Mouse (Mus musculus): ENCODE results near the gene Mcf2l. TPM values are rescaled to one million over a fixed set of nuclear protein-coding genes. Genes with fewer than 3 reads are reported as not detected.

The Mcf2l gene
- total RNA-seq, 2 experiments from 2014 or later, result 224 to 268 TPM

- DNase-seq, result no peak
These were observed 77.5 kb downstream of the Mcf2l start for GRCm38 (mm10) chr8:12951051-12951630.

- DNase-seq, result no peak
These were observed 79.1 kb downstream of the Mcf2l start for GRCm38 (mm10) chr8:12952699-12953098.

DNA sequence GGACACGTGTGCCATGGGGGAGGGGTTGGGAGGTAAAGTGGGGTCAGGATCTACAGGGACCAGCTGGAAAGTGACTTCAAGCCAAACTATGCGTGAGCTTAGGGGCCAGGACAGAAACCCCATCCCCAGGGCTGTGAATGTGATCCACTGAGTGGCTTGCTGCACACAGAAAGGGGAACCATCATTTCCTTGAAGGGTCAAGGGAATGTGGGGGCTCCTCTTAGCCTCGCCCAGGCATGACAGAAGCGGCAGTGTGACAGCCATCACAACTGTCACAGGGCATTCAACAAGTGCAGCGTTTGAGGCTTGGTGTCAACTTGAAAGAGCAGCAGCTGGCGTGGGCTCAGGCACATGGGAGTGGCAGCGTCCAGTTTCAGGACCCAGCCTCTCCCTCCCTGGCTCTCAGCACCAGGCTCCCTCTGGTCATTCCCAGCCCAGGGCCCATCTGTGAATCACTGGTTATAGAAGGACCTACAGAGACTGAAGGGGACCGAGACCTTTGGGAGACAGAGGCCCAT is 81.8 kb downstream of the Mcf2l start:
- DNase-seq, result no peak

DNA sequence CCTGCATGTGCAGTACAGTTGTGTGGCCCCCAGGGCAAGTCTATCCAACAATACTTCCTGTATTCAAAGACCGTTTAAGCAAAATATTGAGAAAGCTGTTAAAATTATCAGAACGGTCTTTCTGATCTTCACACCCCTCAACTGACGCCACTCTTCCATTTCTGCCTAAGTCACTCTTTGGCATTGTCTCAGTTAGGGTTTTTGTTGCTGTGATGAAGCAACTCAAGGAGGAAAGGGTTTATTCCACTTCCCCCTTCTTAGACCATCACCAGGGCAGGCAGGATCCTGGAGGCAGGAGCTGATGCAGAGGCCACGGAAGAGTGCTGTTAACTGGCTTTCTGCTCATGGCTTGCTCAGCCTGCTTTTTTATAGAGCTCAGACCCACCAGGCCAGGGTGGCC is 82.3 kb downstream of the Mcf2l start:
- DNase-seq, result no peak

DNA sequence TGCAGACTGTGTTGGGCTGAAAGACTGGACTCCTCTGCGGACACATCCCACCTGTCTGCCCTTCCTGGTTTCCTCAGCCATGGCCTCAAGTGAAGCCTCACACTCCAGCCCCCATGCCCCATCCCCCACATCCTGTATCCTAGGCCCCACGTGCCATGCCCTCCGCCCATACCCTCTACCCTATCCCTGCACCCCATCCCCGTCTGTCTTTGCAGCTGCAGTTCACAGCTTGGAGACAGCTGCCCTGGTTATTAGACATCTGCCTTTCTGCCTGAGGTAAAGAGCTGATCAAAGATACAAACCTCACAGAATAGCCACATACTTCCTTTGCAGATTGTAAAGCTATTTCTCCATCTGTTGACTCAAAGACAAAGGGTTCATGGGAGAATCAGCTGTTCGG is 83.3 kb downstream of the Mcf2l start:
- no peak for DNase-seq

- DNase-seq, result no peak
These were observed 83.8 kb downstream of the Mcf2l start for GRCm38 (mm10) chr8:12957419-12957818.

DNA sequence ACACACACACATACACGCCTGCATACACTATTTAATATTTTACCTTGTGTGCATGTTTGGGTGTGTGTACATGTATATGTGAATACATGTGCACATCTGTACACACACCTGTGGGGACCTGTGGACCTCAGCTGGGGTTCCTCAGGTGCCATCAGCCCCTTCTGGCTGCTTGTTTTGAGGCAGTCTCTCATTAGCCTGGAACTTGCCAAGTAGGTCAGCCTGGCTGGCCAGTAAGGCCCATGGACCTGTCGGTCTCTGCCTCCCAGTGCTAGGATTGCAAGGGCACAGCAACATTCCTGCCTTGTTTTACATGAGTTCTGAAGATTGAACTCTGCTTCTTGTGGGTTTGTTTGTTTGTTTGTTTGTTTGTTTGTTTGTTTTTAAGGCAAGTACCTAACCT is 87.0 kb downstream of the Mcf2l start:
- DNase-seq, result no peak

GRCm38 (mm10) chr8:12961211-12961610 is 87.6 kb downstream of the Mcf2l start:
- no peak for DNase-seq

- DNase-seq, result no peak
These were observed 88.4 kb downstream of the Mcf2l start for GRCm38 (mm10) chr8:12961821-12962534.

DNA sequence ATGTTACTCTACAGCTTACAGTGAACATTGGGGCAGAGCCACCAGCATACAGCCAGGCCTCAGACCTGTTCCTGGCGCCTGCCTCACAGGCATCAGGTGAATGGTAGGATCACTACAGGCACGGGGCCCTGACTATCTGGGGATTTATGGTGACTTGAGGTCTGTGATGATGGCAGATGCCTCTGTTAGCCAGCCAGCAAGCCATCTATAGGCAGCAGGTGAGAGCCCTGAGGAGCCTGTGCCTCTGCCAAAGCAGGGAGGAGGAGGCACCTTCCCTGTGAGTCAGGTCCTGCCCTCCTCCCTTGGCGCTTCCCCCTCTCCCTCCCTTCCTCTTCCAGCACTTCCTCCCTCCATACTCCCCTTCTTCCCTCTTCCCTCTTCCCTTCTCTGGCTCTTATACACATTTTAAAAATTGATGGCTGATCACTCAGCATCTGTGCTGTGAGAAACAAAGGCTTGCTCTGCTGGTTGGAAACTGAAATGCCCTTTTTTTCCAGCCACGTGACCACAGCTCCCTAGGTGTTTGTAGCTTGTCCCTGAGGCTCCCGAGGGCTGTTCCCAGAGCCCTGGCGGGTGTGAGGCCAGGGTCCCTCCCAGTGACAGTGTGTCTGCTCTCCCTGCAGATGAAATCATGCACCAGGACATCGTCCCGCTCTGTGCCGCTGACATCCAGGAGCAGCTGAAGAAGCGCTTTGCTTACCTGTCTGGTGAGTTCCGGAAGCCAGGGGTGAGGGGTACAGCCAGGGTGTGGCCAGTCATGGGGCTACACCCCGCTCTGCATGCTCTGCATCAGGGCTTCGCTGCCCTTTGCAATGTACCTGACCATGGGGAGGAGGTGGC is 89.2 kb downstream of the Mcf2l start:
- DNase-seq, result no peak

DNA sequence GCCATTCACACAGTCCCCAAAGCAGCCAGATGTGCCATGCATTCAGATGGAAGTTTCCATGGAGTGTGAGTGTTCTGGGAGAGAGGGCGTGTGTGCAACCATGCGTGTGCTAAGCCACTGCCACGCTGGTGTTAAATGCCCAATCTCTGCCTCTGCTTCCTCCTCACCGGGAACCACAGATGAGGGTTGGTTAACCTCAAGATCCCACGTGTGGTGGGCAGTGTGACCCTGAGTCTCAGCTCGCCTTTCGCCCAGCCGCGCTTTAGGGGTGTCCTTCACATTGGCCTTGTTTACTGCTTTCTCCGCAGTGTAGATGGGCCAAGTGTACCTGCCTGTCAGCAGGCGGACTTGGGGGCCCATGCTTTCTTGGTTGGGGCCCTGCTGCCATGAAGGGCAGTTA is 102.7 kb downstream of the Mcf2l start:
- no peak for DNase-seq

GRCm38 (mm10) chr8:12976723-12977122 is 103.1 kb downstream of the Mcf2l start:
- DNase-seq, result no peak

DNA sequence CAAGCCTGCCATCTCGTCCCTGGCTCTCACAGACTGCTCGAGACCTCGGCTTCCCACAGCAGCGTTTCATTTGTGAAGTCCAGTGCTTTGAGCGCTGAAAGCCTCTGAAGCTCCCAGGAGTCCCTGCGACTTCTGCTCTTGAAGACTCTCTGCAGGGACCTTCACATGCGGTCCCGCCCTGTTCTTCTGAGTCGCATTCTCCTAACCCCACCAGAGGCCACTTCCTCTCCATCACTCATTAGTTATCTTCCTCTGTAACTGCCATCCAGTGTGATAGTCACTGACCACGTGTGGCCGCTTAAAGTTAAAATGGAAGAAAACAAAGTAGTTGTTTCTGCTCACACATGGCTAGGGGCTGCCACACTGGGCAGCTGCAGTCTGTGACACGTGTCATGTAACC is 103.7 kb downstream of the Mcf2l start:
- no peak for DNase-seq

GRCm38 (mm10) chr8:12978308-12978707 is 104.7 kb downstream of the Mcf2l start:
- no peak for DNase-seq

DNA sequence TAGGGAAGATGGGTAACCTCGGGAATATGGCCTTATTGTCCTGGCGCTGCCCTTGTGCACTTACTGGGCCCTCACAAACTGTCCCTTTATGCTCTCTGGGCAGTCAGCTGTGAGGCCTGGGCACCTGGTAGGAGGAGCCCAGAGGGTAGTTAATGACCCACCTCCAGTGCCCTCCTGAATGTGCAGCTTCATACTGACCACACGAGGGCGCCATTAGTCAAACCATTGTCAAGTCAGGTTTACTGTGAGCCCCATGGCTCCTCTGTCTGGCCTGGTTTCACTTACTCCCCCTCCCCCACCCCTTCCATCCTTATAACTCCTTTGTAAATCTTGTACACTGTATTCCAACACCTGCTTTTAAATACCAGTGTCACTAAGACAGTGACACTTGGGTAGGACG is 105.1 kb downstream of the Mcf2l start:
- DNase-seq, result no peak

- DNase-seq, result peak; percentile 84 to 89
These were observed 110.3 kb downstream of the Mcf2l start for GRCm38 (mm10) chr8:12983681-12984467.

DNA sequence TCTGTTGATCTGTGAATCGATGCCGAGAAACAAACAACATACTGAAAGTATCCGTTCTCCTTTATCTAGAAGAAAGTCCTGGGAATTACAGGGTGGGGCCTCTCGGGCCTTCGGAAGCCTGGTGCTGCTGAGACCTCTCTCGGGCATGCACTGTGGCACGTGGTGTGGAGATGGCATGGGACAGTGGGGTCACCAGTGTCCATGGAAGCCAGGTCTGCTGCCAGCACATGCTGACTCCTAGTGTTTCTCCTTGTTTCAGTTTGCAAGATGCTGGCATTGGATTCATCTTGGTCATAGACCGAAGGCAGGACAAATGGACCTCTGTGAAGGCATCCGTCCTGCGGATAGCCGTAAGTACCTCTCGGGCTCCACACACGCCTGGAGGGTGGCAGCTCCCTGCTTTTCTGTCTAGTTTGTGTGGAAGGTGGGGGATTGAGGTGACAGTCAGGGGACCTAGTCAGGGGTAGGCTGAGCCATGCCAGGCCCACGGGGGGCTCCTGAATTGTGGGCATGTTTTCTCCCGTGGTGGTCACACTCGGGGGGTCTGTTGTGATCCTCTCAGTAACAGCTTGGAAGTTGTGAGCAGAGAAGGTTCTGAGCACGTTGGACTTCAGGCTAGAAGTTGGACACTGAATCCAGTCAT is 111.1 kb downstream of the Mcf2l start:
- no peak for DNase-seq

- DNase-seq, result peak; percentile 45 to 59
These were observed 111.7 kb downstream of the Mcf2l start for GRCm38 (mm10) chr8:12985259-12985658.

GRCm38 (mm10) chr8:12987571-12987970 is 114.0 kb downstream of the Mcf2l start:
- DNase-seq, result peak; percentile 58 to 64

DNA sequence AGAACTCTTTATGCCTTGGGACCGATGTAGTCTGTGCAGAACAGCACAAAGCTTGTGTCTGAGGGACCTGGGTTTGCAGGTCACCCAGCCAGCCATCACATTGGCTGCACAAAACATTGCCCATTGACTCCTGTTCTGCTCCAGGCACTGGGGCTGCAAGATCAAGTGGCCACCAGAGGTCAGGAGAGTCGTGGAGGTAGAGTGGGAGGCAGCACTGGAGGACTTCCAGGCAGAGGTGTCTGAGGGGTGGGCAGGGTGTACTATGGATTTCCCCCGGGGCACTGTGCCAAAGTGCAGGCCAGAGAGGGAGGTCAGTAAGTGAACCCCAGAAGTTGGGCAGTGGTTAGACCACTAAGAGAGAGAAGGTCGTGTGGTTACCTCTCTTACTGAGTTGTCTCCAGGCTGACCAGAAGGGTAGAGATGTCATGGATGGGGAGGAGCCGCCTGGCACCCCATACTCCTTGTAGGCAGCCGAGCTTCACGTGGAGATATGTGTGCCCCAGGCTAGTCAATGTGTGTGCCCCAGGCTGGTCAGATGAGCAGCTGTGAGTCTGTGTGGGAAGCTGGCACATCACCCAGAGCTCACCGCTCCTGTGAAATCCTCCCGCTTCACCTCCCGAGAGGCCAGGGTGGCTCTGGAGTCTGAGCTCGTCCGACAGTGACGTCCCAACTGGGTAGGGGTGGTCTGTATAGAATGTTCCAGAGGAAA is 115.3 kb downstream of the Mcf2l start:
- DNase-seq, result no peak

- DNase-seq, result no peak
These were observed 117.8 kb downstream of the Mcf2l start for GRCm38 (mm10) chr8:12991411-12991810.
